Mouse (Mus musculus) right cerebral cortex, postnatal 4 days (tissue): ENCODE results near the gene Echdc2.
A peak's percentile ranks its signal among the peaks of the same experiment; 100 is the strongest.
"Not testable (repeated sequence)": the region's sequence is repeated elsewhere in the genome, so short reads cannot be mapped to it uniquely, and the experiment has no call there.

Experiments used
- DNase-seq: peaks from one replicate; pipeline ENCODE4 v3.0.0-alpha.2; 2022

Gene Echdc2

GRCm38 (mm10) chr4:108165152-108165895, at the start of gene Echdc2:
Gene Echdc2 (plus strand): TSS chr4:108165437.
- peak; percentile 29 for DNase-seq

DNA sequence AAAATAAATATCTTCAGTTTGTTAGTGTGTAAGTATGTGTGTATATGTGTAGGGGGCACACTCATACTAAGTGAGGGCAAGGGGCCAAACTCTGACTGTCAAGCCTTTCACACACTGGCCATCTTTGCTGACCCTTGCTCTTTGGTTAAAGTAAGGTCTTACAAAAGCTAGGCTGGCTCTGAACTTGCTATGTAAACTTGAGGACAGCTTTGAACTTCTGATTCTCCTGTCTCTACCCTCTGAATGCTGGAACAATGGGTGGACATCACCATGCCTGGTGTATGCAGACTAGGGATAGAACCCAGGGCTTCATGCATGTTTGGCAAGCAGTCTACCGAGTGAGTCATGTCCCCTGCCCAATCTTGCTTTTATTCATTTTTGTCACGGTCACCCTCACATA, 48.8 kb upstream of the Echdc2 start:
- no peak for DNase-seq

DNA sequence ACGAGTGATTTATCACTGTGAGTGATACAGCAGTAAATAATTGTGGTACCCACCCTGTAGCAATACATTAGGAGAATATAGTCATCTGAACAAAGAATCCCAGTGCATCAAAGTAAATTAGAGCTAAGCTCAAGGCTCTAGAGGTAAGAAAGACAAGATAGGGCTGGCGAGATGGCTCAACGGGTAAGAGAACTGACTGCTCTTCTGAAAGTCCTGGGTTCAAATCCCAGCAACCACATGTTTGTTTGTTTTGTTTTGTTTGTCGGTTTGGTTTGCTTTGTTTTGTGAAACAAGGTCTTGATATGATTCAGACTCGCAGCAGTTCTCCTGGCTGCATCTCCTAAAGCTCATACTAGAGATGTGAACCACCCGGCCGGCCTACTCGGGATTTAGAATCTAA, 47.7 kb upstream of the Echdc2 start:
- peak; percentile 8 for DNase-seq

DNA sequence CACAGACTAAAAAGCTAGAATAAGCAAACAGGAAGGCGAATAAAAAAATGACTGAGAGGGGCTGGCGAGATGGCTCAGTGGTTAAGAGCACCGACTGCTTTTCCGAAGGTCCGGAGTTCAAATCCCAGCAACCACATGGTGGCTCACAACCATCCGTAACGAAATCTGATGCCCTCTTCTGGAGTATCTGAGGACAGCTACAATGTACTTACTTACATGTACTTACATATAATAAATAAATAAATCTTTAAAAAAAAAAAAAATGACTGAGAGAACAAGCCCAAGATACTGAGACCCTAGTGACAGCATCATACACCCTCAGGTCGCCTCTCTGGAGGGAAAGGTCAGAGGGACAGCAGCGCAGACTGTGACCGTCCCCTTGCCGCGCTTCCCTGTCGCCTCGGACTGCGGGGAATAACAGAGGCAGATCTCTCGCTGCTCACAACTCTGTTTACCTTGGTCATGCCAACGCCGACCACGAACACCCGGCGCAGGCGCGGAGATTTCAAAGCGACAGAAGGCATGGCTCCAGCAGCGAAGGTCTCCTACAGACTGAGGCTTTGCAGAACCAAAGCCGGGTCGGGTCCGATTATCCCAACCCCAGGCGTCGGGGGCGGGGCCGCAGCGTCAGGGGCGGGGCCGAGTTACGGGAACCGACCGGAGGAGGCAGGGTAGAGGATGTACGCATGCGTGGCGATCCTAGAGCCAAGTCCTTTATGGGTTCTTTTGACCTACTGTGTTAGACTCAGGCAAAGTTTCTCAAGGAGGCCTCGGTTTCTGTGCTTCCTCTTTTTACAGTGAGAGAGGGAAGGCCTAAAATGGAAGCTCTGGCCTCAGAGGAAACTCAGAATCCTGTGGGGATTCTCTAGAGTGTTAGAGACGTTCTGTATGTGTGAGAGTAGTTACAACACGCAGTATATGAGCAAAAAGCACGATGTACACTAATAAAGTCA, 47.0 kb upstream of the Echdc2 start:
- peak; percentile 90 for DNase-seq

GRCm38 (mm10) chr4:108124104-108124503, 41.1 kb upstream of the Echdc2 start:
- no peak for DNase-seq

DNA sequence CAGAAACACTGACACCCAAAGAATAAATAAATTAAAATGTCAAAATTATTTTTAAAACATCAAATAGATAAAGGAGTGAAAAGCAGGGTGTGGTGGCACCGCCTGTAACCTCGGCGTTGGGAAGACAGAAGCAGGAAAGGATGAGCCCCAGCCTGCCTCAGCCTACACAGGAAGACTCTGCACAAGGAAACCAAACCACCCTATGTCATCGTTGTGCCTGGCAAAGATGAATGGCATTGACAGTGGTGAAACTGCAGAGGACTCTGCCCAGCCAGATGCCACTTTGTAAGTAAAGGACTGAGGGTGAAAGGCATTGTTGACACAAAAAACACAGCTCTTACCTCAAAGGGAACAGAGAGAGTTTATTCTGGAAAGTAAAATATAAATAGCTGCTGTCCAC, 39.0 kb upstream of the Echdc2 start:
- no peak for DNase-seq

DNA sequence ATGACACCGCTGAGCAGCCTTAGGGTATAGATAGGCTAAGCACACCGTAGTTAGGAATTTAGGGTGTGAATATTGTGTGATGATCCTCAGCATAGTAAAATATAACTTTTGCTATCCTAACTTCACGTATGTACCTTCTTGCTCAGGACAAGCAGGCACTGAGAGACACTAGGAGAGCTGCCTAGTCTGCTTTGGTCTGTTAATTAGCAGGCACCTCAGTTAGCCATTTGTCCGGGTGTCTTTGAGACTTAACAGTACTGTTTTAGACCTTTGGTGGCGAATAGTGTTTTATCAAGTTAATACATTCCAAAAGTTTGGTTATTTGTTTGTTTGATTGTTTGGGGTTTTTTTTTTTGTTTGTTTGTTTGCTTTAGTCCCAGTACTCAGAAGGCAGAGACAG, 37.7 kb upstream of the Echdc2 start:
- DNase-seq, result no peak

DNA sequence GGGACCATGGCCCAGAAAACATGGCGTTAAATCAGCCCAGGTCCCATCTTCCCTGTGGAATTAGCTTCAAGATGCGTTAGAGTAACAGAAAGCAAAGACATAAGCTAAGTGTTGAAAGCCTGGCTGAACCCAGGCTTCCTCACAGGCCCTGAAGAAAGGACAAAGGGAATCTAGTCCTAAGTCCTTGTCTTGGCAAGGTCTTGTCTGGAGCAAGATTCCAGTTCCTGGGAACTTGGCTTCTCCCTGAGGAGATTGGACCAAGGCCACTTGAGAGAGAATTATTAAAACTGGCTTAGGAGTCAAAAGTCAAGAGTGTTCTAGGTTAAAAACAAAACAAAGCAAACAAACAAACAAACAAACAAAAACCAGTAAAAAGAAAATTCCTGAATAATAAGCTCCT, 36.9 kb upstream of the Echdc2 start:
- no peak for DNase-seq

DNA sequence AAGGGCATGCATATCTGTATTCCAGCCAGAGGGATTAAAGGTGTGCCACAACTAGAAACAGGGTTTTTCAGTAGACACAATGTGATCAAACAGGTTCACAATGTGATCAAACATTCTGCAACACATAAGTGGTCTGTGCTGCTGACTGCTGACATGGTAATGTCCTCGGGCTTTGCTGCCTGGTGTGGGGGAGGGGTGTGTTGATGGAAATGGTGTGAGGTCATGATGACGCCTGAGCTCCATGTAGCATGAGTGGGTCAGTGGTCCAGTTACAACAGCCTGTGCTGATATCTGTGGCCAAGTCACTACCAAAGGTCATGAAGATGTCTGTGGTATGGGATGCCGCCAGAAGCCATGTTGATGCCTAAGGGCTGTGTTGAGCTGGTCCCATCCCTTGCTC, 34.8 kb upstream of the Echdc2 start:
- DNase-seq, result no peak

GRCm38 (mm10) chr4:108136938-108137337, 28.3 kb upstream of the Echdc2 start:
- no peak for DNase-seq

- DNase-seq, result not testable (repeated sequence)
Observed at GRCm38 (mm10) chr4:108143178-108143577, 22.1 kb upstream of the Echdc2 start.

DNA sequence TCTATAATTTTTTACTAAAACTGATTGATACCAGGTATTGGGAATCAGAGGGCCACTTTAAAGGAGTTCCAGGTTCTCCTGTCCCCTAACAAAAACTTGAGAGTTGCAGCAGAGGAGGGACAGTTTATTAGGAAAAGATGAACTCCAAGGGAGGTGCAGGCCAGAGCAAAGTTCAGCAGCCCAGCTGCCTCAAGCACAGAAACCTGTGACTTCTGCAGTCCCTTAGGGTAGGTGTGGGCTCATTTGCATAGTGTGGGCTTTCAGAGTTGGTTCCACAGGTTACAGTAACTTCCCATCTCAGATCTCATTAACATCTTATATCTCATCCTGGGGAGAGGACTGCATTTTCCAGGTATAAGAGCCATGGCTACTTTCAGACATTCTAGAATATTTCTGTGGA, 21.5 kb upstream of the Echdc2 start:
- no peak for DNase-seq

GRCm38 (mm10) chr4:108144880-108145279, 20.4 kb upstream of the Echdc2 start, which contains the start of gene Scp2:
Gene Scp2 (minus strand): TSS chr4:108144998.
- DNase-seq, result no peak

GRCm38 (mm10) chr4:108145554-108145953, 19.7 kb upstream of the Echdc2 start:
- not testable (repeated sequence) for DNase-seq

DNA sequence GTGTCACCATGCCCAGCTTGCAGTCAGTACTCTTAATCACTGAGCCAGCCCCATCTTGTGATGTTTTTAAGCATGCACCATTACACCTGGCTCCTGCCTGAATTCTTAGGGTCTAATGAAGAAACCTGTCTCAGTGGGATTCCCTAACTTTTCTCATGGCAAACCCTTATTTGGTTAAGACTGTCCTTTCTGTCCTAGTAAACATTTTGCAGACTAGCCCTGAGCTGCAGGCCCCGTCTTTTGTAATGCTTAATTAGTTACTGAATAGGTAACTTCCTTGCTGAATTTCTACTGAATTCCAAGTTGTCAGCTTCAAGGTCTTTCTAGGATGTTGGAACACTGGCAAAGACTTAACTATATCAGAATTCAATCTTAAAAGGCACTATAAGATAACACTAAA, 10.1 kb upstream of the Echdc2 start:
- not testable (repeated sequence) for DNase-seq

- DNase-seq, result no peak
Observed at GRCm38 (mm10) chr4:108161936-108162335, 3.3 kb upstream of the Echdc2 start.

GRCm38 (mm10) chr4:108163291-108163690, 1.9 kb upstream of the Echdc2 start:
- no peak for DNase-seq

GRCm38 (mm10) chr4:108166874-108167273, 1.6 kb downstream of the Echdc2 start:
- no peak for DNase-seq

GRCm38 (mm10) chr4:108168056-108168455, 2.8 kb downstream of the Echdc2 start:
- DNase-seq, result no peak

GRCm38 (mm10) chr4:108182278-108182677, 17.0 kb downstream of the Echdc2 start:
- DNase-seq, result no peak

DNA sequence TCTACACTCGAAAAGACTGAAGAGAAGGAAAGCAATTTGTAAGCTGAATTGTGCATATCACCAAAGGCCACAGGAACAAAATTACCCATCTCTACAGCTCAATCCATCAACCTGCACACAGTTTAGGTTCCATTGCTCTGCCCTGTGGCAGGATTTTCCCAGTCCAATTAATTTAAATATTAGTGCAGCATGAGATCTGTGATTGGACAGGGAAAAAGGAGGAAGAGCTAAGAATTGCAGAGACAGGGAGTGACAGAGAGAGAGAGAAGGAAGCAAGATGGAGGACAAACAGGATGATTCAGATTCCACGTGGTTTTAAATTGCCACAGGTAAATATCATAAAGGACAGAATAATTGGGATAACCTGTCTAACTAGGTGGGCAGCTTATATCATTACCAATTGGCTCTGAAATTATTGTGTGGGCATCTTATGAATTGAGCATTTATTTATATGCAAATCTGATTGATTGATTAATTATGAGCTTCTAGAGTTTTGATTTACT, 27.6 kb downstream of the Echdc2 start:
- no peak for DNase-seq

- DNase-seq, result no peak
Observed at GRCm38 (mm10) chr4:108196277-108196855, 31.1 kb downstream of the Echdc2 start.

- no peak for DNase-seq
Observed at GRCm38 (mm10) chr4:108199236-108199635, 34.0 kb downstream of the Echdc2 start.
